Mouse (Mus musculus) B cell, adult 2 months (primary cell): ENCODE data around the gene Rdh9.
"Not testable (repeated sequence)": the region's sequence is repeated elsewhere in the genome, so short reads cannot be mapped to it uniquely, and the experiment has no call there.

ENCODE experiments used
- DNase-seq, 2 experiments: peaks; one replicate each; pipeline ENCODE4 v3.0.0; 2022

Rdh9 gene

DNA sequence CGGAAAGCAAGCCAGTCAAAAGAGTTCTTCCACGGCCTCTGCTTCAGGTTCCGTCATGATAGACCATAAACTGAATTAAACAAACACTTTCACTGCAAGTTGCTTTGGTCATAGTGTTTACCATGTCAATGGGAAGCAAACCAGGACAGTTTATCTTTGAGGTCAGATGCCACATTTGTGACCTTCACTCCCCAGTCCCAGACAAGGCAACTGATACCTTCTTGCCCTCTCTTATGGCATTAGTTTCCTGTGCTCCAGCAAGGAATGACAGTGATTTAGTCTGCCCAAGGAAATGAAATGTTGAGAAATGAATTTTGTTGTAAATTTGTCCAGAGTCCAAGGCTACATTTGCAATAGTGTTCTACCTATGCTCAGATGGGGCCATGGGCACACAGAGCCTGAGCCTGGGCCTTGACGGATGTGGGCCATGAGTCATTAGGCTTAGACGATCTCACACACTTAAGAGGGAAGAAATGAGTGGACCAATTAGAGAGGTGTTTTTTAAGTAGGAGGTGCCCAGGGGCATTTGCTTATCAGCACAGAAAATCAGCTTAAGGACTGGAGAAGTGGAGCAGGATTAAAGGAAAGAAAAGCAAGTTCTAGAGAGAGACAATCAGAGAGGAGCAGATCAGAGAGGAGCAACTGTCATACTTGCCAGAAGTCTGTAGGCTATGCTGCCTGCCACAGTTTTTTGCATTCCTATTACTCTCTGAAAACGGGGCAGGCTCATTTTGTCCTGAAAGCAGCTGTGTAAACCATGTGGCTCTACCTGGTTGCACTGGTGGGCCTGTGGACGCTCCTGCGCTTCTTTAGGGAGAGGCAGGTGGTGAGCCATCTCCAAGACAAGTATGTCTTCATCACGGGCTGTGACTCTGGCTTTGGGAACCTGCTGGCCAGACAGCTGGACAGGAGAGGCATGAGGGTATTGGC lies 16.7 kb upstream of the Rdh9 start, which contains the start of the genes Rdh1 and Rdh16f1:
Rdh1 (plus strand) TSS at position 541 of the 930 bp plus-strand sequence.
Rdh16f1 (plus strand) TSS at position 607 of the 930 bp plus-strand sequence.
- DNase-seq = no peak

DNA sequence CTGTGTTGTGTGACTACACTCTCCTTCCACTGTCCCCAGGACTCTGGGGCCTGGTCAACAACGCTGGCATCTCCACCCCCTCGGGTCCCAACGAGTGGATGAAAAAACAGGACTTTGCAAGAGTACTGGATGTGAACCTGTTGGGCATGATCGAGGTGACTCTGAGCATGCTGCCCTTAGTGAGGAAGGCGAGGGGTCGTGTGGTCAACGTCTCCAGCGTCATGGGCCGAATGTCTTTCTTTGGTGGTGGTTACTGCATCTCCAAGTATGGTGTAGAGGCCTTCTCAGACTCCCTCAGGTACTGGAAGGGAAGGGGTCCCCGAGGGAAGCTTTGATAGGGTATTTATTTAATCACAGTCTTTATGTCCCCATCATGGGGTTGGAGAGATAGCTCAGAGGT lies 13.3 kb upstream of the Rdh9 start:
- not testable (repeated sequence) for DNase-seq

DNA sequence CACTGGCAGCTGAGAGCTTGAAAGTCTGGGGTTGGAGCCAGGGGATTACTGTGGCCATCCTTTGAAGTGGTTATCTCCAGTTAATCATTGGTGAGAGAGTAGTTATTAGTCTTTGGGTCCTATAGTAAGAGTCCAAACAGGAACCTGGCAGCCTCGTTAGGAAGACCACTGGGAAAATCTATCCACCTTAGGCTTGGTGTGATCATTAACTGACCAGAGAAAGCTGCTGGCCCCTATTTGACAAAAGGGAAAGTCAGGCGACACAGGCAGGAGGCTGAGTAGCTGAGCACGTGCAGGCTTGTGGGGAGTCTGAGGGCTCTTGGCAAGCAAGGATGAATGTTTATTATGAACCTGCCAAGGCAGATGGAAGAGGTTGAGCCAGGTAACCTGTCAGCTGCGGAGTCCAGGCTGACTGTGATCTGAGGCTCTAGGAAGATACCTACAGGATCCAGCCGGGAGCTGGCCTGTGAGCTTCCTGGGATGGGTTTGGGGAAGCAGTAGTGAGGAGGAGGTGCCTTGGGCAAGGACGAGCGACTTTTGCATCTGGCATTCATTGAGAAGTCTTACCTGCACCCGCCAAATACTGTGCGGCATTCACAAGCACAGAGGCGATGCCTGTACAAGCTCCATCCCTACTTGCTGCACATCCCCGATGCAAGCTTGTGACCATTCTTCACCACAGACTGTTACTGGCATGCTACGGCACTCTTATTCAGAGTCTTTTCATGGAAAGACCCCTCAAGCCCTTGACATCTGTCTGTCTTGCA lies 12.1 kb upstream of the Rdh9 start:
- DNase-seq = no peak

DNA sequence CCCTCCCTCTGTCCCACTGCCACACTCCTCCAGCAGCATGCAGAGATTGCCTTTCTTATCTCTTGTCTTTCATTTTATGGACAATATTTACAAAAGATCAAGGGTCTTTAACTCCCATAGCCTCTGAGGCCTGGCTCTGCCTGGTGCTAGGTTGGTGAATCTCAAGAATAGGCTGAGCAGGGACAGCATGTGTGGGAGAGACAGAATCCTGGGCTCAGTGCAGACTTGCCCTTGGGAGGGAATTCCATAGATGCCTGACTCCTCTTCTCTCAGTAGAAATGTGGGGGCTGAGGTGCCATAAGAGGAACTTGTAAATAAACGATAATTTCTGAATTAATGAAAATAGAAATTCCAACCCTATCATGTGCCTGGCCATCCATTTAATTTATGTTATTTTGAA lies 9.6 kb upstream of the Rdh9 start:
- no peak for DNase-seq

DNA sequence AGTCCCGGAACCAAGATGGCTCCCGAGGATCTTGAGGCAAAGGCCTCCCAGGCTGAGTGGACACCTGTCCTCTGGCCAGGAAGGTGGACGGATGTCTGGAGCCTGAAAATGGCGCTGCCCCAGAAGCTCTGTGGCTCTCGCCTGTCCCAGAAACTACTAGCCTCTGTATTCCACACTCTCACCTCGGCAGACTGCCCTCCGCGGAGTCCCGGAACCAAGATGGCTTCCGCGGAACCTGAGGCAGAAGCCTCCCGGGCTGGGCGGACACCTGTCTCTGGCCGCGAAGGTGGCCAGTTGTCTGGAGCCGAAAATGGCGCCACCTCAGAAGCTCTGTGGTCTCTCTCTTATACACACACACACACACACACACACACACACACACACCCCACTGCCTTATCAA lies 6.1 kb downstream of the Rdh9 start:
- DNase-seq = not testable (repeated sequence)

DNA sequence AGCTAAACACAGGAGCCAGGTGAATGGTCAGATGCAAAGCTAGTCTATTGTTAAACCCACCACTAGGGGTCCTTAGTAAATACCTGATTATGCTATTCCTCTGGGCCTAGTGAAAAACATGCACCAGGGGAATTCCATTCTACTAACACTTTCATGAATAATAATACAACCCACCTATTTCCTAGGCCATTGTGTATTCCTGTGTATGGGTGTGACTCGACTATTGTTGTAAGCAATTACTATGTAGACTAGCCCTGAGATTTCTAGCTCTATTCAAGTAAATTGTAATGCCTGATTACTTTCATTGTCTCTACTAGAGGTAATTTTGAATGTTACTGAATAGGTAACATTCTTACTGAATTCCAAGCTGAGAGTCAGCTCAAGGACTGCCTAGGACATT lies 9.2 kb downstream of the Rdh9 start:
- DNase-seq = not testable (repeated sequence)

DNA sequence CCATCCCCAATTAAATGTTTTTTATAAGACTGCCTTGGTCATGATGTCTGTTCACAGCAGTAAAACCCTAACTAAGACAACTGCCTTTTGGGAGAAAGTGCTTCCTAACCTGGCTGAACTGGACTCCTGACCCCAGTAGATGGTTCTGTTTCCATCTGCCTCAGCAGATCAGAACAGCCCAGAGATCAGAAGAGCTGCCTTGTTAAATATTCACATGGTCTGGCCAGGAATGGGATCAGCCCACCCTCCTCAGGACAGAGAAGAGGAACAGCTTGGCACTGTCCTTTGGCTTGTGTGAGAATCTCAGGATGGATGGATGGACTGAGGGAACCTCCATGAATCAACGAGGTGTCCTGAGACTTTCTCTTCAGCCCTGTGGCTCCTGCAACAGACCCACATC lies 23.1 kb downstream of the Rdh9 start:
- no peak for DNase-seq

DNA sequence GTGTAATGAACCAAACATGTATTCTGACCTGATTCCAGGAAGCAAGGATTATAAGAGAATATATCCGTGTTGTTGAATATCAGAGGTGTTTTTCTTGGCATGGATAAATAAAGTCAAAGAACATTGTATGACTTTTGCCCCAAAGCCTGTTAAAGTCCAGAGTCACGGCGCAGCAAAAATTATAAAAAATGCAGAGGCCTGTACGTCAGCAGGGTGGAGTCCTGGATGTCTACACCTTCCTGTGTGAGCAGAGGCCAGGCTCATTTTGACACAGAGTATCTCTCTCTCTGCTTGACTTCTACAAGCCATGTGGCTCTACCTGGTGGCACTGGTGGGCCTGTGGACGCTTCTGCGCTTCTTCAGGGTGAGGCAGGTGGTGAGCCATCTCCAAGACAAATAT lies 24.7 kb downstream of the Rdh9 start, which contains the start of gene Rdh16:
Rdh16 (plus strand) TSS at position 262 of the 400 bp plus-strand sequence.
- no peak for DNase-seq

DNA sequence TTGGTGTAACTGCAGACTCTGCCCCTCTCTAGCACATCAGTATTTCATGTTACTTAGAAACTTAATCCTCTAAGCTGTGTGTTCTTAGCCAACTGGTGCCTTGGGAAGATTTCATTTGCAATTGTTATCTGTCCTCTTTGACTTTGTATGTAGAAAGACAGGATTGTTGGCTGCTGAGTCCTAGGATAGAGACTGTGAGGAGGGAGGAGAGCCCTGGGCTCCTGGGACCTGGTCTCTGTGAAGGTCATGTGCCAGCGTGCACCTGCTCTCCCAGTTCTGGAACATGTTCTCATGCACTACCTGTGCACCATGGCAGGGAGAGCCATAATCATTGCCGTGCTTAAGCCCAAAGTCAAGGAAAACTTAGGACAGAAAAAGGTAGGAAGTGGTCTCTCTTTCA lies 25.4 kb downstream of the Rdh9 start:
- no peak for DNase-seq

DNA sequence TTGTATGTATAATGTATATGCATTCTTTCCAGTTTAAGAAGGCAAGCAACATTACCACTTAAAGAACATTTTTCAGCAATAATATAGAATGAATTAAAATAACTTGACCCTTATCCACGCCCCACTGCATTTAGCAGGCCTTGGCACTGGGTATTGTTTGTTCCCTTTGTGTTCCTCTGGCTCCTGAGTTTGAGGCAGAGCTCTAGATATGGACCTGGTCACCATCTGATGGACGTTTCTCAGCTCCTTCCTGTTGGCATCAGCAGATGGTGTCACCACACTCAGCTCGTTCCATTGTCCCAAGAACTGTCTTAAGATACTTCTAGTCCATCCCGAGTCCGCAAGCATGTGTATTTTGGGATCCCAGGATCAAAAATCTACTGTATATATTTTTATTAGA lies 26.1 kb downstream of the Rdh9 start:
- DNase-seq = no peak

DNA sequence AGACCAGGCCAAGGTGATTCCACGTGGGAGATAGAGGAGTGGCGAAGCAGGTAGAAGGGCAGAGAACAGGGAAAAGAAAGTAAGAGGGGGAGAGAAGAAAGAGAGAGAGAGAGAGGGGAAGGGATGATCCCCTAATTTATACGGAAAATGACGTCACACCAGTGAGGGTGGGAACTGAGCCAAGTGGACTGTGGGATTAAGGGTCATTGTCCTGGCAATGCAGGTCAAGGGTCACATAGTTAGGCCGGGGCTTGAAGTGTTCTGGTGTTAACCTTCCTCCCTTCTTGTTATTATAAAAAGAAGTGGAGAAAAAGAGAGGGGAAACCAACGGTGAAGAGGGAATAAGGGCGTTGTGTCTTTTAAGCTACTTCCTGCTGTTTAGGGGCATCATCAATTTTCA lies 28.2 kb downstream of the Rdh9 start:
- no peak for DNase-seq

DNA sequence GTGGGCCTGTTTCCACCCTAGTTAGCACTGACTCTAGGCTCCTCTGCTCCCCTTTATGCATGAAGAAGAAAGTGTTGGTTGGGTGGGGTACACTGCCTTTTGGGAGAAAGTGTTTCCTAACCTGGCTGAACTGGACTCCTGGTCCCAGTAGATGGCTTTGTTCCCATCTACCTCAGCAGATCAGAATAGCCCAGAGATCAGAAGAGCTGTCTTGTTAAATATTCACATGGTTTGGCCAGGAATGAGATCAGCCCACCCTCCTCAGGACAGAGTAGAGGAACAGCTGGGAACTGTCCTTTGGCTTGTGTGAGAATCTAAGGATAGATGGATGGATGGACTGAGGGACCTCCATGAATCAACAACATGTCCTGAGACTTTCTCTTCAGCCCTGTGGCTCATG lies 39.7 kb downstream of the Rdh9 start:
- DNase-seq = no peak

DNA sequence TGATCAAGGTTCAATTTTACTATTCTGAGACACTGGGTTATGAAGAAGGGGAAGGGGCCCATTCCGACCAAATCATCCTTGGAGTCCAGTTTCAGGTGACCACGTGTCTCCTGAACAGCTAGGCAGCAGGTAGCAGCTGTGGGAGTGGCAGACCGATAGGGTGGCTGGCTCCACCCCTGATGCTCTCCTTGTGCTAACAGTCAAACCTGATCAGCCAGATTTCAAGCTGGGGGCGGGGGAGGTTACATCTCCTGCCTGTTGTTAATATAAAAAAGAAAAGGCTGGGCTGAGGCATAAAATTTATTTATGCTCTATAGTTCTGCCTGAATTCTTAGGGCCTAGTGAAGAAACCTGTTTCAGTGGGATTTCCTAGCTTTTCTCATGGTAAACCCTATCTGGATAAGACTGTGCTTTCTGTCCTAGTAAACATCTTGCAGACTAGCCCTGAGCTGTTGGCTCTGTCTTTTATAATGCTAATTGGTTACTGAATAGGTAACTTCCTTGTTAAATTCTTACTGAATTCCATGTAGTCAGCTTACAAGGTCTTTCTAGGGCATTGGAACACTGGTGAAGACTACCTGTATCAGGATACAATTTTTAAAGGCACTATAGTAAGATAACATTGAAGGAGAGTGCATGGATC lies 41.2 kb downstream of the Rdh9 start:
- not testable (repeated sequence) for DNase-seq

DNA sequence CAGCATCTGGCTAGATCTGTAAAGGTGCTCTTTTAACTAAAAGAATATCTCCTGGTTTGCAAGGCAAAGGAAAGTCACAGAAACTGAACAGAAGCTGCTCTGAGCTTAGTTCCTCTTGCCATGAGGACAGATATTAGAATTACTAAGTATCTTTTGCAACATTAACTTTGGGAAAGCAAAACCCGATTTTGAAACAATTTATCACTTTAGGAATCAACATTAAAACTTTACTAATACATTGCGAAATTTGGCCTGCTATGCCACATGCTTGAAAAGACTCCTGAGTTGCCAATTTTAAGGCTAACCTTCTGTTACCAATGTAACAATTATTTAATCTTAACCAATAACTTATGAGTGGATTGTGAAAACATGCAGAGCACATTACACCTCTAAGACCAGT lies 45.6 kb downstream of the Rdh9 start:
- not testable (repeated sequence) for DNase-seq

DNA sequence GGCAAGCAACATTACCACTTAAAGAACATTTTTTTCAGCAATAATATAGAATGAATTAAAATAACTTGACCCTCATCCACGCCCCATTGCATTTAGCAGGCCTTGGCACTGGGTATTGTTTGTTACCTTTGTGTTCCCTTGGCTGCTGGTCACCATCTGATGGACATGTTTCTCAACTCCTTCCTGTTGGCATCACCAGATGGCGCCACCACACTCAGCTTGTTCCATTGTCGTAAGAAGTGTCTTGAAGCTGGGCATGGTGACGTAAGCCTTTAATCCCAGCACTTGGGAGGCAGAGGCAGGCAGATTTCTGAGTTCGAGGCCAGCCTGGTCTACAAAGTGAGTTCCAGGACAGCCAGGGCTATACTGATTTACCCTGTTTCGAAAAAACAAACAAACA lies 49.2 kb downstream of the Rdh9 start:
- DNase-seq = no peak

DNA sequence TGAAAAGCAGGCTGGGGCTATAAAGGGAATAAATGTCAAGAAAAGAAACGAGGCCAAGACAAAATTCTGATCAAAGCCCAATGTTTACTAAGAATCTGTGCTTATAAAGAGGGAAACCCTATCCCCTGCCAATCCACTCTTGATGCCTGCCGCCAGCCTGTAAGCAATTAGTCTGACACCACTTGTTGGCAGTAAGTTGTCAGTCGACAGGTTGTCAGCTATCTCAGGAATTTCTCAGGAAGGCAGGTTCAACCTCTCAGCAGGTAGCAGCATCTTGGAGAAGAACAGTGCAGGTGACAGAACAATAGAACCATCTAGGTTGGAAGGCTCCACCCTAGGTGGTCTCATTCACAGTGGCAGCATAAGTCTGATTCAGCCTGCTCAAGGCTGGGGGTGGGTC lies 52.9 kb downstream of the Rdh9 start:
- no peak for DNase-seq

DNA sequence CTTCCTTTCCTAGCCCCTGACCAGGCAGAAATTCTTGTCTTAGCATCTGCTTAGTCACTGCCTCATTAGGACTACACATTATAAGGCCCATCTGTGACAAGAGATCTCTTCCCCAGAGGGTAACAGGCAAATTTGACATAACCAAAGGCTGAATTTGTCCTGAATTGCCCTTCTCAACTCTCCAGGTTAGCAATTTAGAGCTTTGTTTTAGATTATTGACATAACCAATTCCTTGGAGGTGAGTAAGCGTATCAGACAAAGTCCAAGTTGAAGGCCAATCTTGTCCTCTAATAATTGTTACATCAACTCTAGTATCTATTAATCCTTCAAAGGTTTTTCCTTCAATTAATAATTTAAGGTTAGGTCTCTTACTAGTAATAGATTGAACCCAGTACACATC lies 58.0 kb downstream of the Rdh9 start:
- not testable (repeated sequence) for DNase-seq

DNA sequence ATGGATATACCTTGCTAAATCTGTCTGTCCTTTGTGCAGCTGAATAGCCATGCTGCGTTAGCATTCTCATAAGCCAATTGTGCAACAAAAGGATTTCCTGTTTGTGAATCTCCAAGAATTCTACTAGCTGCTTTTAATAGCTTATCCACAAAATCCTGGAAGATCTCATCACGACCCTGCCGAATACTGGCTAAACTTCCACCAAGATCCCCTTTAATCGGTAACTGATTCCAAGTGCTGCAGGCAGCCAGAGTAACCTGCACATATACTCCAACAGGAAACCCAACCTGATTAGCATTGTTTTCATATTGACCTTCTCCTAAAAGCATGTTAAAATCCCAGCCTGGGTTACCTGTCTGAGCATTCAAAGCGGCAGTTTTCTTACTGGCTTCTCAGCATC lies 59.1 kb downstream of the Rdh9 start:
- no peak for DNase-seq

DNA sequence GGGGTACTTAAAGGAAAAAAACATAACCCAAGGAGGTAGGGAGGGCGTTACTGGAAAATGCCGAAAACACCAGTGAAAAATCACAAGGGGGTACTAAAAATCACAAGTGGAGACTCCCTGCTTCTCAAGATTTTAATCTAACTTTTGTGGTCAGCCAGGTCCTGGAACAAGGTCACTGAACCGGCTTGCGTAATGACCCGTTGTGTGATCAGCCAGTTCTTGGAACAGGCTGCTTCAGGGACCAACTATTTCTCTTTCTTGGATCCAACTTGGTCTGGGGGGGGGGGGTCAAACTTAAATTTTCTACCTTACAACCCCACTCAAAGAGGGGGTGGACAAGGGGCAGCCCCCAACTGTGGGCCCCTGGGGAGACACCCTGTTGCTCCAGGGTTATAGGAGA lies 61.6 kb downstream of the Rdh9 start:
- not testable (repeated sequence) for DNase-seq

DNA sequence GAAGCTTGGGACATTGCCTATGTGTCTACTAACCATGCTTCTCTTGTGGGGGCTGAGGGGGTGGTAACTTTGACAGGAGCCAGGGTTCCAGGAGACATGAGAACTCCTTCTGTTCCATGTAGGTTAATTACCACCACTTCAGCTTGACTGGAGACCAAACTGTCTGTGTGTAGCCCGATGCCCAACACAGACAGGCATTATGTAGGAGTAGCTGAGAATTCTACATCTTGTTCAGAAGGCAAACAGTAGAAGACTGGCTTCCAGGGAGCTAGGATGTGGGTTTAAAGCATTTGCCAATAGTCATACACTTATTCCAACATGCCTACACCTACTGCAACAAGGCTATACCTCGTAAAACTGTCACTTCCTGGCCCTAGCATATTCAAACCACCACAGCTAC lies 62.4 kb downstream of the Rdh9 start:
- no peak for DNase-seq

DNA sequence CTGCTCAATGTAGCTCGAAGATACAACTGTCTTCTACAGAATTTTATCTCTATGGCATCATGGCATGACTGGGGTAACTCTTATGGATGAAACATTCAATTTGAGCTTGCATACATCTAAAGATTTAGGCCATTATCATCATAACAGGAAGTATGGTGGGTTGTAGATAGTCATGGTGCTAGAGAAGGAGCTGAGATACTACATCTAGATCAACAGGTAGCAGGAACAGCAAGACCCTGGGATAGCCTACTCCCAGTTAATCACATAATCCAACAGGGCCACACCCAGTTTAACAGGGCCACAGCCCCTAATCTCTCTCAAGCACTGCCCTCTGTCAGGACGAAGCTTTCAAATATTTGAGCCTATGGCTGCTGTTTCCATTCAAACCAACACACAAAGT lies 64.6 kb downstream of the Rdh9 start:
- DNase-seq = no peak
